Mouse (Mus musculus) T-helper 2 cell (primary cell): ENCODE results near the gene Kcnmb4.

Source experiments
- in situ Hi-C: fragments of 300-600 bp; cut with MboI, MseI; formaldehyde crosslinking; loops from one replicate; pipeline ENCODE4 v1.15.1; 2025; ENCODE audit warnings: high pct_unique_total_duplicates

The Kcnmb4 gene

DNA sequence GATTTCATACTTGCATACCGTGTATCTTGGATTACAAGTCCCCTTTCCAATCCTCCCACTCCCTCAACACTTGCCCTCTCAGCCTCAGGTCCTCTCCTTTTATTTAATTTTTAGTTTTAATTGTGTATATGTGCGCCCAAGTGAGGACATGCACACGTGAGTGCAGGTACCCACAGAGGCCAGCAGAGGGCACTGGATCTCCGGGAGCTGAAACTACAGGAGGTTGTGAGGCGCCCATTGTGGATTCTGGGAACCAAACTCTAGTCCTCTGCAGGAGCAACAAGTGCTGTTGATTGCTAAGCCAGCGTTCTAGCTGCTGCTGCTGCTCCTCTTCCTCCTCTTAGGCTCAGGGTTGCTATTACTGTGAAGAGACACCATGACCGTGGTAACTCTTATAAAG is 20.9 kb downstream of the Kcnmb4 start:
- in situ Hi-C loops = no loop called here

- in situ Hi-C loops = no loop called here
Observed at GRCm38 (mm10) chr10:116450621-116451020, 23.1 kb downstream of the Kcnmb4 start.

- in situ Hi-C loops = no loop called here
Observed at GRCm38 (mm10) chr10:116448166-116448565, 25.5 kb downstream of the Kcnmb4 start.

DNA sequence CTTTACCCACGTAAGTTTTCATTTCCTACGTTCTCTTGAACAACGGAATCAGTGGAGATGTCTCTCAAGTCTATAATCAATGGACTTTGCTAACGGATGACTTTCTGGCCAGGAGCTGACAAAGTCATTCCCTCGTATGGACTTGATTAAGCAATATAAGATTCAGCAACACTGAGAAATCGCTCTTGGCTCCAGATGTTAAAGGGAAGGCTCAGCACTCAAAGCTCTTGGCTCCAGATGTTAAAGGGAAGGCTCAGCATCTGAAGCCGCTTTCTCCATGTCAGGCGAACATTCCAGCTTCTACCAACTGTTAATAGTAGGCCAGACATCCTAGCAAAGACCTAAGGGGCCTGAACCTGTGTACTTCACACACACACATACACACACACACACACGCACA is 26.5 kb downstream of the Kcnmb4 start:
- in situ Hi-C loops = no loop called here

- in situ Hi-C loops = no loop called here
Observed at GRCm38 (mm10) chr10:116446040-116446439, 27.6 kb downstream of the Kcnmb4 start.

- in situ Hi-C loops = no loop called here
Observed at GRCm38 (mm10) chr10:116444826-116445225, 28.9 kb downstream of the Kcnmb4 start.

DNA sequence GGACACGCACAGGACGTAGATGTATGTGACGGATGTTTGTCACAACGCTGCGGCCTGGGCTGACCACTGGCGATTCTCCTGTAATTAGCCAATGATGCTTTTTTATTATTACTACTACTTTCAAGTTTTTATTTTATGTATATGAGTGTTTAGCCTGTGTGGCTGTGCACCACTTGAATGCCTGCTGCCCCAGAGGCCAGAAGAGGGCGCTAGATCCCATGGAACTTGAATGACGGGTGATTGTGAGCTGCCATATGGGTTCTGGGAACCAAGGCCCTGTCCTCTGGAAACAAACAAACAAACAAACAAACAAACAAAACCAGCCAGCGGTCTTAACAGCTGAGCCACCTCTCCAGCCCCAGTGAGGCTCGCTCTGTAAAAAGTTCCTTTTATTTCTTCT is 29.3 kb downstream of the Kcnmb4 start:
- in situ Hi-C loops = no loop called here

DNA sequence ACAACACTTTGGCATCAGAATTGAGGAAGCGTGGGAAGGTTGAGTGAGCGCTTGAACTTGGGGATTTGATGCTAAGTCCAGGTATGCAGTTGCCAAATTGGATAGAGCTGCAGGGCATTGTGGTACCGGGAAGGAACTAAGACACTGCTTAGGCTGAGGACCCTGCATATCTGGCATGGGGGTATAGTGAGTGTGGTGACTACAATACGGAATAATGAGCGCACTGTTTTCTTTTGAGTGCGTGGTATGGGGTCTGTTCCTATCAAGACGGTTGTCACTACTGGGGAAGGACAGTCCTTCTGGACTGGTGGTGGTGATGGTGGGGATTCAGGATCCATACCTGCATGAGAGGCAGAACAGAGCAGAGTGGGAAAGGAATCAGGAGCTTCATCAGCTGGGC is 32.7 kb downstream of the Kcnmb4 start:
- in situ Hi-C loops = no loop called here

DNA sequence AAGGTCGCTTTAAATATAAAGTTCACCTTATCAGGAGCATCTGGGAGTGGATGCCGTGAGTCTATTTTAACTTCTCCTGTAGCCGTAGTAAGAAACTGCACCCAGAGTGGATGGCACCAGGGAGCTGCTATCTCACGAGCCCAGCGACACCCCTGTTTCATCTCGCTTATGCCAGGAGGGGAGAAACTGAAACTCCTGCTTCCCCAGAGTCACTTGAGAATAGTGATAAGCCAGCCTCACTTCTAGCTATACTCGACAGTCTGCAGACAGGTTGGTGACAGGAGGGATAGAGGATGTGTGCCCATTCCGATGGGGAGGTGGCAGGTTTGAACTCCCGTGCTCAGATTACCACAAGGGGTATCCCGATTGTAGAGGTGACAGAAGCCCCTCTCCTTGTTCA is 33.6 kb downstream of the Kcnmb4 start:
- in situ Hi-C loops = no loop called here

- in situ Hi-C loops = no loop called here
Observed at GRCm38 (mm10) chr10:116435455-116435854, 38.2 kb downstream of the Kcnmb4 start.

DNA sequence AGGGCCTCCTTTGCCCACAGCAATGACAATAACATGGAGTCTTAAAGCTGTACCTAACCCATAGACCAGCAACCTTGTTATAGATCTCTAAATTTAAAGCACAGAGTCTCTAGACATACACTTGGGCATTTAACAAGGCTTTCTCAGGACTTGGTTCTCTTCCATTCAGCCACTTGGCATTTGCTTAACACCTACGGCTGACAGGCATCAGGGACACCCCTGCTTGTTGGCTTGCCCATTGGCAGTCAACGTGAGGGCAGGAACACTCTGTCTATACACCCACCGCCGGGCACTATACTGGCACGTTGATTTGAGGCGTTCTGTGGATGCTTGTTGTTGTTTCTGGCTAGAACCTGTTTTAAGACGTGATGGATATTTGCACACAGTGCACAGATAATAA is 41.3 kb downstream of the Kcnmb4 start:
- in situ Hi-C loops = no loop called here

- in situ Hi-C loops = no loop called here
Observed at GRCm38 (mm10) chr10:116428026-116428780, 45.5 kb downstream of the Kcnmb4 start.

DNA sequence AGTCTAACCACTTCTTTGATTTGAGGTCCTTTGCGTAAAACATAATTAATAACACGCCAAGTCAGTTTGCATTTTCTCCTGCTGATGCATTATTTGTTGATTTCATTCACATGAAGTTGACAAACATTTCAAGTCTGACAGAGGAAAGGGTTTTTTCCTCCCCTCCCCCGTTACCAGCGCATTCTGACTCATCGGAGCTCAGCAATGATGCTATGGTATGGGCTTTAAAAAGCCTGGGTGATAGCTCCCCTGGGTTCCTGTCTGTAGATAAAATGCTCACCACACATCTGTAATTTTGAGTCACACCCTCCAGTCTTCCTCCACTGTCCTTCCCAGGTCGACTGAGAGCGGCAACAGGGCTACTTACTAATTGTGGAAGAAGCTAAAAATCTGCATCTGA is 47.5 kb downstream of the Kcnmb4 start:
- in situ Hi-C loops = no loop called here

DNA sequence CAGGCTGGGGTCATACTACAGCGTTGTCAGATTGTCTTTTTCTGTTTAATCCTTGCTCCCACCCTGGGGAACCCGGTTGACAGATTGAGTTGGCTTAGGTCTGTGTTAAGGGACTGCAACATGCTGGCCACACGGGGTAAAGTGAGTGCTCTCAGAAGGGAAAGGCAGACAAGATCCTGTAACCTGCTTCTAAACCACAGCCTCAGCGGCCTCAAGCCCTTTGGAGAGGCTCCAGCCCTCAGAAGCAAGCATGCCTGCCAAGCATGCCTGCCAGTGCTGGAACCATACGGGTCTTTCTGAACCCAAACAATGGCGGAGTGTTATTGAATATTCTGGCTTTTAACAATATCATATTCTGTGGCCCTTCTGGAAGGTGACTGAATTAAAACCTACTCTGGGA is 48.8 kb downstream of the Kcnmb4 start:
- in situ Hi-C loops = no loop called here

DNA sequence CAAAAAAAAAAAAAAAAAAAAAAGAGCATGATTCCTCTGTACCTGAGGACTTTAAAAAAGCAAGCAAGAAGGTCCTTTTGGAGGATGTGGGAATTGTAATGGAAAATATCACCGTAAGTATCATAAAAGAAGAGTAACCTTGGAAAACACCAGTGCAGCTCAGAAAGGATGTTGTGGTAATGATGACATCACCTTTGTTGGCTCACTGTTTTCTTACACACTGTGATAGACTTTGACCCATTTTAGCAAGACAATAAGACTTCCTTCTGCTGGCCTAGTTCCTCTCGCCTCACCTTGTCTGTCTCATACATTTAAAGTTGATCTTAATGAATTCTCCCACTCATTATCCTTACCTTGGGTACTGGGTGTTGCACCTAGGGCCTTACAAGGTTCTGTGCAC is 51.1 kb downstream of the Kcnmb4 start:
- in situ Hi-C loops = no loop called here

- in situ Hi-C loops = no loop called here
Observed at GRCm38 (mm10) chr10:116420976-116421375, 52.7 kb downstream of the Kcnmb4 start.

GRCm38 (mm10) chr10:116418121-116418726 is 55.5 kb downstream of the Kcnmb4 start:
- in situ Hi-C loops = no loop called here

DNA sequence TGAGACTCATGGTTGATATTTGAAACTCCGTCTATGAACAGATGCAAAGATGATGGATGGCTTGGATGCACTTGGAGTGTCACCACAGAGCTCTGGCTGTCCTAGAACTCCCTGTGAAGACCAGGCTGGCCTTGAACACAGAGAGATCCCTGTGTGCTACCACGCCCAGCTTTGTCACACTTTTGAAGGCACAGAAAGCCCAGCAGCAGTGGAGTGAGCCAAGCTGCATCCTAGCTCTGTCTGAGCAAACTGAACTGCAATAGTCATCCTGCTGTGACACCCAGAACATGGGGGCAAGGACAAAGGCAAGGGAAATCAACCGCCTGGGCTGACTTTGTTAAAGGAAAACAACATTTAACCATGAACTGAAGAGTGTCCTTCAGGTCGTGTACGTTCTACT is 57.0 kb downstream of the Kcnmb4 start:
- in situ Hi-C loops = no loop called here

DNA sequence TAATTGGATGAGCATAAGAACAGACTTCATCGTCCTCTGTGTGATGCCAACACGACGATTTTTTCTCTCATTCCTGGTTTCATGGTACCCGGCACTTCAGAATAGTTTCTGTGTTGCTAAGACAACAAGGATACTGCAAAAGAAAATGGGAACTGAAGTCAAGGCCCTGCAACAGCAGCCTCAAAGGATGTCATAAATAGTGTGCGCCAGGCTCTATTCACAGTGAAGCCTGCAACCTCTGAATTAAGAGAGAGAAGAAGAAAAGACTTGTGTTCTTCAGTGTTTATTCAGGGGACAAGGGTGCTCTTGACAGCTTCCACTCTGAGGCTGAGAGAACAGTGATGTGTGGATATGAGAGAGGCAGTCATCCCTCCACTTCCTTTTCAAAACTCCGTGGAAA is 57.5 kb downstream of the Kcnmb4 start:
- in situ Hi-C loops = no loop called here

DNA sequence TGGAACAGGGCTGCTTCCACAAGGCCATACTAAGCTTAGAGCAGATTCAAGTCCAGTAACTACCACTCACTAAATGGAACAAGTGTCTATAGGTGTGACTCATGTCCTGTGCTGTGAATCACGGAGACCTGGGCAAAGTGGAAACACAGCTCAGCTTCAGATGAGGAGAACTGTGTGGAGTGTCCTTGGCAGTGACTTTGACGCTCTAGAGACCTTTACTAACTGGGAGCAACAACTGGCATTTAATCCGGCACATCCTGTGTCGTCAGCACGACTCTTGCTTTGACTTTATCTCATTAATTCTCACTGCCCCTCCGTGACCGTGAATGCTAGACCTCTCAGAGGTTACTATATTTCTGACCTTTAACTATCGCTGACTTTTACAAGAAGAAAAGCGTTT is 62.9 kb downstream of the Kcnmb4 start:
- in situ Hi-C loops = no loop called here

DNA sequence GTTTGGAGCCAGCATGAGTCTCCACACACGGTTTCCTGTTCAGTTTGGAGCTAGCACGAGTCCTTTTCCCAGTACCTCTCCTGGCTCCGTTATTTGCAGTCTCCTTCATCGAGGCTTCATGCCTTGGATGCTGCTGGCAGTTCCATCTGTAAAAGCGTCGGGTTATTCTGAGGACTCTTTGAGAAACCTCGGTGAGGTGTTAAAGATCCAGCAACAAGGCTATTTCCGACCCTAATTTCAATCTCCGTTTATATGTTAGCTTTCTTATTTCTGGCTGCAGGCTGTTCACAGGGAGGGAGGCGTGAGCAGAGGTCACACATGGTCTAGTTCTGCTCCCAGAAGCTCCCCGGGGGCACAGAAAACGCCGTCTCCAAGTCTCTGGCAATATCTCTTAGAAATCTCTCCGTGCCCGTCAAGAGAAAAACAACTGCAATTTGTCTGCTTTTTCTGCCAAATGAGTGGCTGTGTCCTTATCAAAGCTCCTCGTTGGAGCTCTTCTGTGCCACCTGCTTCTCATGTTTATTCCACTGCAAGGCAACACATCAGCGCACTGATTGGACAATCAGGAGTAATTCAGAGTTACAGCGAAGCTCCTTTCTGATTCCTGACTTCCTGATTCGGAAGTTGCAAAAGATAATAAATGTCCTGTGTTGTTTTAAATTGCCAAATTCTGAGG is 65.9 kb downstream of the Kcnmb4 start:
- in situ Hi-C loops = no loop called here

DNA sequence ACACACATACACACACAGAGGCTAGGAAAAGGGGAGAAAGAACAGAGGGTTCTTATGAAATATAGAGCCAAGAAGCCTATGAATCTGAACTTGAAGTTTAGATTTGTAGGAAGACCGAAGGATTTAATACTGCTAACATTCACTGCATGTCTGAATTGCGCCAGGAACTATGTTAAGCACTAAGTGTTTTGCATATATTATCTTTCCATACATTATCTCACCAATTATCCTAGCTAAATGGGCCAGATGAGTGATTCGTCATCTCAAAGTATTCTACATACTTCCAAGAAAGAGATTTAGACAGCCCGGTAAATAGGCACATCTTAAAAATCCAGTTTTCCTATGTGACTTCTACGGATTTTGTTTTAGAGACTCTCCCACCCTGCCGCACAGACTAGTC is 68.7 kb downstream of the Kcnmb4 start:
- in situ Hi-C loops = no loop called here

GRCm38 (mm10) chr10:116403679-116404078 is 70.0 kb downstream of the Kcnmb4 start:
- in situ Hi-C loops = no loop called here
